Mouse (Mus musculus) kidney, postnatal 4 days (tissue): ENCODE measurements around the gene Slco2a1.

Experiments used
- DNase-seq, 2 experiments: peaks; one replicate each; pipeline ENCODE4 v3.0.0; 2021; ENCODE audit warnings: mixed read lengths in 2 of 2

The Slco2a1 gene

GRCm38 (mm10) chr9:103038705-103039104, 50.2 kb downstream of the Slco2a1 start:
- no peak for DNase-seq

- DNase-seq = no peak
Measured at GRCm38 (mm10) chr9:103040581-103040980, 52.1 kb downstream of the Slco2a1 start.

DNA sequence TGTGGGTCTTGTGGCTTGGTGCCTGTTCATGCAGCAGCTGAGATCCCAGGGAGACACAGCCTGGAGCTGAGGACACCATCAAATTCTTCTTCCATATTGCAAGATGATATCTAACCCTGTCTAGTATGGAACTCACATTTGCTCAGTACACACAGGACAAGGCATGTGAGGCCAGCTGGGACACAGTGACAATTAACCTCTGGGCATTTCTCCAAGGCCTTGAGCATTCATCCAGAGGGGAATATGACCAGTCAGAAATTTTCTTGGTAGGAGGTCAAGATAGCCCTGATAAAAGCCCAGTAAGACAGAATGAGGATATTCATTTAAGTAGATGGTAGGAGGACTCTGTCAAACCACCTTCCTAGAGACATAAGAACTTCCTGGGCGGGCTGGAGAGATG, 56.9 kb downstream of the Slco2a1 start:
- DNase-seq = peak; percentile 27 to 37

DNA sequence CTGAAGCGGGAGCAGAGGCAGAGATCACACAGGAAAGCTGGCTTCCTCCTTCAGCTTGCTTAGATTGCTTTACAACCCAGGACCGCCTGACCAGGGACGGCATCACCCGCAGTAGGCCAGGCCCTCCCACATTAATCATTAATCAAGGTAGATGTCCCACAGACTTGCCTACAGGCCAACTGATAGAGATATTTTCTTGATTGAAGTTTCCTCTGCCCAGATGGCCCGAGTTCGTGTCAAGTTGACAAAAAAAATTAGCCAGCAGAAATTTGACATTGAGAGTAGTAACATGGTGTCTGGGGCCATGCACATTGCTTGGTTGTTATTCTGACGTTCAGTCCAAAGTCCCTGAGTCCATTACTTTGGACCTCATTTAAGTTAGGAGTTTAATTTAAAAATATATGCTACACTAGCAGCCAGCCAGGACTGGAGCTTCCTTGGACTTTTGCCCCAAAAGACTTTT, 60.6 kb downstream of the Slco2a1 start:
- peak; percentile 20 to 47 for DNase-seq

GRCm38 (mm10) chr9:103053829-103054228, 65.3 kb downstream of the Slco2a1 start:
- no peak for DNase-seq

- no peak for DNase-seq
Measured at GRCm38 (mm10) chr9:103055061-103055460, 66.5 kb downstream of the Slco2a1 start.

DNA sequence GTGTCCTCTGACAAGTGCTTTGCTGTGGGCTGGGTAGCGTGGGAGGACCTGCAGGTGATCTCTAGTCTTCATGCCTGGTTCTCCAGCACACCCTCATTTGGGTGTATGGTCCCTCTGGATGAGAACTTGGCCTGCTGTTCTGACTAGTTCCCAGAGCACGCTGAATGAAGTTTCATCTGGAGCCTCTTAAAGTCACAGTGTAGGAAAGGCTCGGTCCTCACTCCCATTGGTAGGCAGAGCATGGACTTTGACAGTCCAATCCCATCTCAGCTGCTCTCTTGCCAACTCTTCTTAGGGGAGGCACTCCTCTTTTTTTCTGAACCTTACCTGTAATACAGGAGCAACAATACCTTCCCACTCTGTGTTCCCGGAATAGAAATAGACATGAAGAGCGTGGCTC, 67.7 kb downstream of the Slco2a1 start:
- DNase-seq = no peak

DNA sequence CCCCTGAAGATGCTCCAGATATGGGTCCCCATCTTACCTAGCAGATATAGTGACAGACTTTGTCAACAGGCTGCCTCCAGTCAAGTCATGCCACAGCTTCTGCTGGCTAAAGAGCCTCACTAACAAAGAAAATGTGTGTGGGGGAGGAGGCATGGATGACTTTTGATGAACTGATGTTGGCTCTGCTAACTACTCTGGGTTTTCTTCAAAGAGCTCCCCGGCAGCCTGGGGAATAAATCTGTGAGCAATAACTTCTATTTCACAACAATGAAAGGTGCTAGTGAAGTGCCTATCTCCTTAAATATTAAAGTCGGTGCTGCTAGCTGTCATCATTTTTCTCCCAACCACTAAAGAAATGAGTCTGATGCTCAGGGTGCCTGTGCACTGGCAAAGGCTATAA, 72.0 kb downstream of the Slco2a1 start:
- no peak for DNase-seq

DNA sequence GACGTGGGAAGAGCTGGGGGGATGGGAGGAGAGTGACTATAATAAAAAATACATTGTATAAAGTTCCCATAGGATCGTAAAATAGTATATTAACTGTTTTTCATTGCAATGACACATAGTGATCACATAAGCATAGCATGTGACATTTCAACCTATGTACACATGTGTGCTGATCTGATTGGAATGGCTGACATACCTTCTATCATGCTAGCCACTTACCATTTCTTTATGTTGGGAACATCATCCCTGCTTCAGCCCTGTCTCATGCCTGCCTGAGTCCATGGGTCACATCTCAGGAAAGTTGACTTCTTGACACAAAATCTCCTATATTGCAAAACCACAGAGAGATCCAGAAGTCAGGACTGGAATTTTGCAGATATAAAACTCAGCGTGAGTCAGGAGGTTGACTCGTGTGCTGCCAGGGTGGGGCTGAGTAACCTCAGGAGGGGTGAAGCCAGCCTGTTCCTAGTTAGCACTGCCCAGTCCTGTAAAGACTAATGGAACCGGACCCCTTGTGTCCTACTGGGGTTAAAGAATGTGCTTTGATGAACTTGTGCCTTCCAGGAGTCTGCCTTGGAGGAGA, 73.0 kb downstream of the Slco2a1 start:
- no peak for DNase-seq

GRCm38 (mm10) chr9:103063591-103063990, 75.1 kb downstream of the Slco2a1 start:
- no peak for DNase-seq

- DNase-seq = no peak
Measured at GRCm38 (mm10) chr9:103066845-103067244, 78.3 kb downstream of the Slco2a1 start.

DNA sequence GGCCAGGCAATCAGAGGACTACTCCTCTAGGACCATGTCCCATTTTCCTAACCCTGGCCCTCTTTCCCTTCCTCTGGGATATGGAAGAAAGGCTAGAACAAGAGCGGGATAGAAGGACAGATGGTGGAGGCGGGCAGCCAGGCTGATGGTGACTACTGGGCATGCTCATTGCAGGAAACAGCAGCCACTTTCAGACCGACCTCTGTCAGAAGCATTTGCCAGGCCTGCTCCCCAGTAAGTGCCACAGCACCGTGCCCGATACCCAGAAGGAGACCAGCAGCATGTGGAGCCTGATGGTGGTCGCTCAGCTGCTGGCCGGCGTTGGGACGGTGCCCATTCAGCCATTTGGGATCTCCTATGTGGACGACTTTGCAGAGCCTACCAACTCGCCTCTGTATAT, 79.1 kb downstream of the Slco2a1 start:
- no peak for DNase-seq

GRCm38 (mm10) chr9:103068769-103069168, 80.3 kb downstream of the Slco2a1 start:
- no peak for DNase-seq

DNA sequence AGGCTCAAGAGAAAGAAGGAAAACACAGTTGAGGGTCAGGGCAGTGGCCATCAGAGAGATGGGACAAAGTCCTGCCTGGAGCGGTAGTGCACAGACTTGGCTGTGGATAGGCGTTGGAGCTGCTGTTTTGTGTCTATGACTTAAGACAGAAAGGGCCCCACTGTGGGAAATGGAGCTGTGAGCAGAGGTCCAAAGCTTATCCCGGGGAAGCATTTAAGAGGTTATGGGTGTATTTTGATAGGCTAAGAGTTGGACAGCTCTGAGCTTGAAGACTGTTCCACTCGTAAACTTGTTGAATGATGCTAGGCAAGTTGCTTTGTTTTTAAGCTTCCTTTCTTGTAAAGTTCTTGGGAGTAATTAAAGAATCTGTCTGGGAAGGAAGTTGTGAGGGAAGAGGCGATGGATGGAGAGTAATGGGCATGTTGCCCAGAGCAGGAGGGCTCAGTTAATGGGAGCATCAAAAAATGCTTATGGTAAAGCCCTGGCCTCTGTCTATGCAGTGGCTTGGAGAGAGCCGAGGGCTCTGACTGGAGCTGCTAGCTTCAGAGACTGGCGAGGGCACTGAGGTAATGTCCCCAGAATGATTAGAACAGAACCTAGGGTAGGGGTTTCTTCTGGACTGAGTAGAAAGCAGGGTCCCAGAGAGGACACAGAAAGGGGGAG, 83.2 kb downstream of the Slco2a1 start:
- DNase-seq = peak; percentile 59 to 69

- DNase-seq = no peak
Measured at GRCm38 (mm10) chr9:103072204-103072599, 83.7 kb downstream of the Slco2a1 start.

- no peak for DNase-seq
Measured at GRCm38 (mm10) chr9:103072926-103073515, 84.5 kb downstream of the Slco2a1 start.

DNA sequence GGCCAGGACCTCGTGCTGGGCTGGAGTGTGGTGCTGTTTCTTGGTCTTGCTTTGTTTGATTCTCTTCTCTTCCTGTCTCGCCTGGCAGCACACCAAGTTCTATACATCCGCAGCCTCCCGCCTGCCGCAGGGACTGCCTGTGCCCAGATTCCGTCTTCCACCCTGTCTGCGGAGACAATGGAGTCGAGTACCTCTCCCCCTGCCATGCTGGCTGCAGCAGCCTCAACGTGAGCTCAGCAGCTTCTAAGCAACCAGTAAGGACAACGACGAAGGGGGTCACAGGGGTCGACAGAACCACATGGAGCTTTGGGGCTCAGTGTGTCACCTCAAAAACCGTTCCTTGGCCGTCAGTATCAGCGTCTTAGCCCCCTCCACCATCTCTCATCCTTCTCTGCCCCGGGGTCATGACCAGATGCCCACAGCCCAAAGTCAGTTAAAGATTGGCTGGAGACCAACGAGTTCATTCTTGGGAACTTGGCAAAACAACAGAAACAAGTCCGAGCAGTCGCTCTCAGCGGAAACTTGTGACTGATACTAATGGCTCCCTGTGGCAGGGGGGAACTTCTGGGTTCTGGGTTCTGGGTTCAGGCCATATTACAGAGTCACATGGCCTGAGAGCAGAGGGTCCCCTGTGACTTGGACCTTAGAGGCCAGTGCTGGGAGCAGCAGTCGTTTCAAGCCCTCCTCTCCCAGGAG, 88.5 kb downstream of the Slco2a1 start:
- DNase-seq = peak; percentile 57 to 70

DNA sequence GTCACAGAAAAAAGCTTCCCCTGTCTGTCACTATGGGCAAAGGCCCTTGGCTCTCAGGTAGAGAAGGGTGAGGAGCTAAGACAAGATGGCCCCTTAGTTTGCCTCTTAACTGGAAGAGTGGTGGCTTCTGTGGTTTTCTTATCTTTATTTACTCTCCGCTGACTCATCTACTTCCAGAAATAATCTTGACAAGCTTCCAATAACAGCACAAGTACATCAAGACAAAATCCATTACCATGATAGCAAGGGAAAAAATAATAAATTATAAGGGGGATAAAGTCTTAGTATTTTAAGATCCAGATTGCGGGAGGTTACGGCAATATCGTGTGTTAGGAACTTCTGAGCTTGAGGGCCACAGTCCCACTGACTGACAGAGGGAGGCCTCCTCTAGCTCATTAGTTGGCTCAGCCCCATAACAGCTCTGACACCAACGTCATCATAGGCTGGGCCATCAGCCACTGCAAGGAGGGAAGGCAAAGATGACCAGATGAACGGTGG, 89.7 kb downstream of the Slco2a1 start:
- DNase-seq = peak; percentile 53 to 65

DNA sequence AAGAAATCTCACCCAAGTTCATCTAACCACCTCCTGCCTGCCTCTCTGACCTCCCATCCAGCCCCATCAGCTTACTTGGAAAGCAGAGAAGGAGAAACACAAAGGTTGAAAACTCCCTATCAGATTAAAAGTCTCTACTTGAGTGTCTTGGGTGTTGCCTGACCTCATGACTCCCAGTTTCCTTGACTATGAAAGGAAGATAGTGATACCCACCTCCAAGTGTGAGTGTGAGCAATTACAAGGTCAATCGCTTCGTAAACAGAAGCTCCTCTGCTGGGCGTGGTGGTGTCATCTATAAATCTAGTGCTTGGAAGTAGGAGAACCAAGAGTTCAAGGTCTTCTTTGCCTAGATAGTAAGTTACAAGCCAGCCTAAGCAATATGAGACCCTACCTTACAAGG, 91.7 kb downstream of the Slco2a1 start:
- DNase-seq = no peak

GRCm38 (mm10) chr9:103082246-103082975, 93.9 kb downstream of the Slco2a1 start:
- DNase-seq = no peak

GRCm38 (mm10) chr9:103083405-103083804, 94.9 kb downstream of the Slco2a1 start:
- no peak for DNase-seq

DNA sequence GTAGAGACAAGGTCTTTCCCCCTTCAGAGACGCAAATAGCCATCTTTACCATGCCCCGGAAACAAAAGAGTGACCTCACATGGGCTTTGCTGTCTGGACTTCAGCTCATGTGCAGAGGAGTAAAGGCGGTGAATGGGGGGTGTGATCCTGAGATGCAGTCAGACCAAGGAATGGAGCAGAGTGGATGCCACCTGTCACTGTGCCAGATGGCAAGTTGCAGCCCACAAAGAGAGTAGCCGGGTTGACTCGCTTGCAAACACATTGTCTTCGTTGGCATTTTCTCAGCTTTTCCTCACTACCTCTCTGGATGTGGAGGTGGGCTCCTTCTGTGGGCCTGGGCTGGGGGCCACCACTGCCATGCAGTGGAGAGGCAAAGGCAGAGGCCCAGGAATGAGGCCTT, 98.2 kb downstream of the Slco2a1 start:
- DNase-seq = no peak

GRCm38 (mm10) chr9:103087301-103087700, 98.8 kb downstream of the Slco2a1 start:
- no peak for DNase-seq
